Mouse (Mus musculus) hindbrain, embryonic 15.5 days (tissue): Measurements from ENCODE around the gene Wdr76. TPM values are rescaled to one million over a fixed set of nuclear protein-coding genes. Genes with fewer than 3 reads are reported as not detected.
"Not testable (repeated sequence)": the region's sequence is repeated elsewhere in the genome, so short reads cannot be mapped to it uniquely, and the experiment has no call there.

ENCODE experiments used
- ATAC-seq: fragments of 200-750 bp; cut with Nextera tagmentation; 2 replicates; pipeline ENCODE4 v1.8.0; 2017; ENCODE audit warnings: low read depth, moderate number of reproducible peaks, moderate TSS enrichment; ENCODE audit not compliant: low FRiP score
- H3K27ac ChIP-seq: fragments of 300-500 bp; sonication (generic); replicated peaks from 2 replicates; pipeline ENCODE4 v1.5.1; 2015; ENCODE audit warnings: mild to moderate bottlenecking, inconsistent platforms
- H3K27me3 ChIP-seq: fragments of 300-500 bp; sonication (generic); 2 replicates; pipeline ENCODE4 v1.6.1; 2015; ENCODE audit warnings: control low read depth, inconsistent platforms
- H3K36me3 ChIP-seq: fragments of 300-500 bp; sonication (generic); 2 replicates; pipeline ENCODE4 v1.6.1; 2015; ENCODE audit warnings: control low read depth, inconsistent platforms
- H3K4me1 ChIP-seq: fragments of 300-500 bp; sonication (generic); replicated peaks from 2 replicates; pipeline ENCODE4 v1.6.1; 2015; ENCODE audit warnings: control low read depth, inconsistent platforms
- H3K4me2 ChIP-seq: fragments of 300-500 bp; sonication (generic); 2 replicates; pipeline ENCODE4 v1.6.1; 2015; ENCODE audit warnings: moderate library complexity, mild to moderate bottlenecking, inconsistent platforms
- H3K4me3 ChIP-seq: fragments of 300-500 bp; sonication (generic); 2 replicates; pipeline ENCODE4 v1.5.1; 2015; ENCODE audit warnings: mild to moderate bottlenecking, inconsistent platforms
- H3K9ac ChIP-seq: fragments of 300-500 bp; sonication (generic); 2 replicates; pipeline ENCODE4 v1.6.1; 2015; ENCODE audit warnings: inconsistent platforms
- H3K9me3 ChIP-seq: fragments of 300-500 bp; sonication (generic); 2 replicates; pipeline ENCODE4 v1.6.1; 2016; ENCODE audit warnings: control low read depth, inconsistent platforms
- WGBS: fragments of 180-500 bp; shearing (Covaris S2); methylation state at CpG from one replicate; pipeline ENCODE4 v1.1.7; 2015; 5-methylcytosine and 5-hydroxymethylcytosine counted together
- polyA plus RNA-seq: library from polyadenylated mRNA; unstranded; fragments of >200 nt; fragmentation: Nextera tagmentation; extraction: Ambion mirVana; gene quantifications from 2 replicates; pipeline ENCODE4 v1.2.1, GENCODE M21; 2015

Wdr76 gene
- 3.9 and 4.9 TPM in 2 replicates for polyA plus RNA-seq

GRCm38 (mm10) chr2:121505942-121506882 lies at the start of gene Wdr76, which contains the start of gene Mfap1a:
Wdr76 (plus strand) TSS chr2:121506723.
Mfap1a (minus strand) TSS chr2:121506665.
- H3K27ac ChIP-seq, result peak within 1 kb of the TSS; percentile 68
- peak; percentile 94 for ATAC-seq
- 5% methylated on average over 41 of the region's 42 CpGs for WGBS
- H3K36me3 ChIP-seq, H3K27me3 ChIP-seq, H3K9me3 ChIP-seq: not testable (repeated sequence)
- peak within 1 kb of the TSS; percentile 68 for H3K9ac ChIP-seq
- H3K4me3 ChIP-seq, result peak within 1 kb of the TSS; percentile 69
- H3K4me2 ChIP-seq, result peak within 1 kb of the TSS; percentile 77
- H3K4me1 ChIP-seq, result peaks cover 23% of the 10 kb centered on the region

- Histone ChIP-seq H3K27me3 (no peaks in the 10 kb centered on the region), H3K4me2 (no peak overlapping the region), H3K4me3 (no peak overlapping the region), H3K4me1 (peaks cover 18% of the 10 kb centered on the region), H3K27ac (no peak overlapping the region), H3K9ac (no peak overlapping the region), H3K36me3 (peaks cover 18% of the 10 kb centered on the region), H3K9me3 (no peaks in the 10 kb centered on the region)
- no peak for ATAC-seq
- WGBS, result 60% methylated on average over 2 of the region's 2 CpGs
These were observed 46.5 kb upstream of the Wdr76 start for GRCm38 (mm10) chr2:121460071-121460470.

GRCm38 (mm10) chr2:121468982-121469381 lies 37.5 kb upstream of the Wdr76 start:
- not testable (repeated sequence) for H3K4me2 ChIP-seq, H3K9me3 ChIP-seq, H3K36me3 ChIP-seq, H3K4me1 ChIP-seq, ATAC-seq, H3K27me3 ChIP-seq, H3K4me3 ChIP-seq, H3K27ac ChIP-seq, H3K9ac ChIP-seq
- 100% methylated on average over 1 of the region's 6 CpGs for WGBS

- not testable (repeated sequence) for H3K27ac ChIP-seq, H3K4me3 ChIP-seq, ATAC-seq, H3K9me3 ChIP-seq, H3K27me3 ChIP-seq, H3K9ac ChIP-seq, H3K36me3 ChIP-seq, H3K4me1 ChIP-seq
- WGBS, result 98% methylated on average over 3 of the region's 3 CpGs
- H3K4me2 ChIP-seq, result peak overlapping the region; percentile 76
These were observed 33.7 kb upstream of the Wdr76 start for GRCm38 (mm10) chr2:121472783-121473182.

- H3K9me3 ChIP-seq, H3K36me3 ChIP-seq, H3K27me3 ChIP-seq, H3K4me1 ChIP-seq: not testable (repeated sequence)
- Histone ChIP-seq H3K4me2 (peak within 1 kb of the TSS; percentile 76), H3K9ac (peak within 1 kb of the TSS; percentile 75), H3K27ac (peak within 1 kb of the TSS; percentile 68), H3K4me3 (peak within 1 kb of the TSS; percentile 67)
- WGBS, result 6% methylated on average over 41 of the region's 41 CpGs
- ATAC-seq, result peak; percentile 95
These were observed 33.0 kb upstream of the Wdr76 start, which contains the start of gene Mfap1b for GRCm38 (mm10) chr2:121473301-121474179. Mfap1b (minus strand) TSS chr2:121474067.

- H3K27me3 ChIP-seq, result no peaks in the 10 kb centered on the region
- peak overlapping the region; percentile 75; the same call in 1 of the 2 replicates for H3K9ac ChIP-seq
- H3K36me3 ChIP-seq, result no peaks in the 10 kb centered on the region
- peaks cover 9% of the 10 kb centered on the region for H3K4me1 ChIP-seq
- H3K9me3 ChIP-seq, result no peaks in the 10 kb centered on the region
- WGBS, result 30% methylated on average over 8 of the region's 8 CpGs
- H3K4me2 ChIP-seq, result peak overlapping the region; percentile 76
- ATAC-seq, result no peak
- H3K4me3 ChIP-seq, result peak overlapping the region; percentile 67
- H3K27ac ChIP-seq, result peak overlapping the region; percentile 68
These were observed 32.4 kb upstream of the Wdr76 start for GRCm38 (mm10) chr2:121474180-121474535.

- not testable (repeated sequence) for H3K36me3 ChIP-seq, H3K4me2 ChIP-seq, H3K27ac ChIP-seq, H3K4me1 ChIP-seq, ATAC-seq, H3K9ac ChIP-seq, H3K9me3 ChIP-seq, H3K27me3 ChIP-seq, H3K4me3 ChIP-seq
- WGBS, result 97% methylated on average over 2 of the region's 2 CpGs
These were observed 31.2 kb upstream of the Wdr76 start for GRCm38 (mm10) chr2:121475306-121475705.

GRCm38 (mm10) chr2:121477491-121478266 lies 28.8 kb upstream of the Wdr76 start:
- H3K27me3 ChIP-seq, result no peaks in the 10 kb centered on the region
- no peaks in the 10 kb centered on the region for H3K9me3 ChIP-seq
- peaks cover 9% of the 10 kb centered on the region for H3K4me1 ChIP-seq
- H3K4me3 ChIP-seq, result no peak overlapping the region
- H3K9ac ChIP-seq, result no peak overlapping the region
- ATAC-seq, result no peak
- H3K36me3 ChIP-seq, result no peaks in the 10 kb centered on the region
- 76% methylated on average over 3 of the region's 3 CpGs for WGBS
- H3K4me2 ChIP-seq, result no peak overlapping the region
- no peak overlapping the region for H3K27ac ChIP-seq

- Histone ChIP-seq H3K36me3 (no peaks in the 10 kb centered on the region), H3K9ac (no peak overlapping the region), H3K4me2 (no peak overlapping the region), H3K9me3 (no peaks in the 10 kb centered on the region), H3K27me3 (no peaks in the 10 kb centered on the region), H3K4me1 (no peaks in the 10 kb centered on the region), H3K27ac (no peak overlapping the region), H3K4me3 (no peak overlapping the region)
- no peak for ATAC-seq
- WGBS, result 60% methylated on average over 3 of the region's 3 CpGs
These were observed 26.0 kb upstream of the Wdr76 start for GRCm38 (mm10) chr2:121480498-121480897.

GRCm38 (mm10) chr2:121480916-121481315 lies 25.6 kb upstream of the Wdr76 start:
- not testable (repeated sequence) for H3K4me3 ChIP-seq, H3K36me3 ChIP-seq, H3K27ac ChIP-seq, H3K9me3 ChIP-seq, H3K9ac ChIP-seq, ATAC-seq, H3K27me3 ChIP-seq, H3K4me2 ChIP-seq, H3K4me1 ChIP-seq
- 87% methylated on average over 13 of the region's 13 CpGs for WGBS

GRCm38 (mm10) chr2:121483576-121483975 lies 22.9 kb upstream of the Wdr76 start:
- no peaks in the 10 kb centered on the region for H3K9me3 ChIP-seq
- H3K36me3 ChIP-seq, result no peaks in the 10 kb centered on the region
- no peak overlapping the region for H3K4me2 ChIP-seq
- 27% methylated on average over 8 of the region's 8 CpGs for WGBS
- no peak overlapping the region for H3K9ac ChIP-seq
- no peak overlapping the region for H3K27ac ChIP-seq
- no peak overlapping the region for H3K4me3 ChIP-seq
- no peaks in the 10 kb centered on the region for H3K4me1 ChIP-seq
- H3K27me3 ChIP-seq, result no peaks in the 10 kb centered on the region
- no peak for ATAC-seq
